Mouse (Mus musculus): Measurements from ENCODE around the gene Ccl9. TPM values are rescaled to one million over a fixed set of nuclear protein-coding genes. Genes with fewer than 3 reads are reported as not detected.

Ccl9 gene
- polyA plus RNA-seq, 1 experiment from 2014 or later = 1.5 TPM

GRCm38 (mm10) chr11:83570189-83570588, 8.2 kb downstream of the Ccl9 start:
- DNase-seq (ENCODE audit: low spot score, missing footprints) (peak; percentile 39), ATAC-seq (ENCODE audit: low FRiP score) (no peak)
- H3K27me3 ChIP-seq (ENCODE audit: control insufficient read depth, insufficient read depth, low read length) = no peaks in the 10 kb centered on the region
- no peak overlapping the region for H3K27ac ChIP-seq (ENCODE audit: low read depth, low read length)
- no peaks in the 10 kb centered on the region for H3K4me1 ChIP-seq (ENCODE audit: control insufficient read depth, insufficient read depth, low read length)
- H3K36me3 ChIP-seq (ENCODE audit: control insufficient read depth, insufficient read depth, low read length) = no peaks in the 10 kb centered on the region
- no peak overlapping the region for H3K4me2 ChIP-seq
- 80% methylated on average over 2 of the region's 2 CpGs for whole genome bisulfite sequencing
- no peaks in the 10 kb centered on the region for H3K9me3 ChIP-seq (ENCODE audit: control insufficient read depth, low read length)
- H3K4me3 ChIP-seq (ENCODE audit: low read depth, low read length) = no peak overlapping the region
- H3K9ac ChIP-seq (ENCODE audit: low read length) = no peak overlapping the region

DNA sequence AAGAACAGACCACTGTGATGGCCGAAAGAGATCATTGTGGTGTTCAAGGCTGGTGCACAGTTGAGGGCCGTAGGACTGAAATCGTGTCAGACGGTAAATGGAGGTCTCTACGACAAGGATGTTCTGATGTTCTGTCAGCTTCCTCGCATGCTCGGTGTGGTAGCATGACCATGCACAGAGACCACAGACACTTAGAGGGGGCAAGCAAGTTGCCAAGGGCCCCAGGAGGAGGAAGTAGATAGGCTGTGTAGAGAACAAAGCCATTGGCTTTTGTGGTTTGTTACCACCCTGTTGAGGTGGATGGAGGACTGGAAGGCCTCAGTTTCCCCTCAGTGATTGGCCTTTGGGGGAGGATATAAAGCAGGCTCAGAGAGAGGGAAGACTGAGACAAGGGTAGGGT, 9.2 kb downstream of the Ccl9 start:
- H3K36me3 ChIP-seq (ENCODE audit: control insufficient read depth, insufficient read depth, low read length) = no peaks in the 10 kb centered on the region
- H3K27me3 ChIP-seq (ENCODE audit: control insufficient read depth, insufficient read depth, low read length) = no peaks in the 10 kb centered on the region
- 91% methylated on average over 7 of the region's 7 CpGs for WGBS
- H3K4me1 ChIP-seq (ENCODE audit: control insufficient read depth, insufficient read depth, low read length) = no peaks in the 10 kb centered on the region
- no peak overlapping the region for H3K4me3 ChIP-seq (ENCODE audit: low read depth, low read length)
- no peaks in the 10 kb centered on the region for H3K9me3 ChIP-seq (ENCODE audit: control insufficient read depth, low read length)
- no peak overlapping the region for H3K27ac ChIP-seq (ENCODE audit: low read depth, low read length)
- H3K4me2 ChIP-seq = no peak overlapping the region
- no peak for ATAC-seq (ENCODE audit: low FRiP score)
- H3K9ac ChIP-seq (ENCODE audit: low read length) = no peak overlapping the region
- DNase-seq (ENCODE audit: low spot score, missing footprints) = no peak

DNA sequence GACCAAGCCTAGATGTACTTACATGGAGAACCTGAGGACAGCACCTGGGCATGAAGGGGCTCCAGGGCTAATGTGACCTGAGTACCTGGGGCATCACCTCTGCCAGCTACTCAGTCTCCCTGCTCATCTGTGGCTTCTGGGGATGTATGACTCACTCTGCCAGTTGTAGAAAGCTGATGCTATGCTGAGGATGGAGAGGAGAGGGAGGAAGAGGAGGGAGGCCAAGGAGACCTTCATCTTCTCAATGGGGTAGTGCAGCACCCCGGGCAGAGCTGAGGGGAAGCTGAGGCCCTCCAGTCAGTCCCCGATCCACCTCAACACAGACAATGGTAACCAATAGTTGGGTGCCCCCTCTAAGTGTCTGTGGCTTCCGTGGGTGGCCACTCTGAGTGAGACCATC, 9.7 kb downstream of the Ccl9 start:
- H3K4me3 ChIP-seq (ENCODE audit: low read depth, low read length) = no peak overlapping the region
- no peaks in the 10 kb centered on the region for H3K9me3 ChIP-seq (ENCODE audit: control insufficient read depth, low read length)
- H3K36me3 ChIP-seq (ENCODE audit: control insufficient read depth, insufficient read depth, low read length) = no peaks in the 10 kb centered on the region
- no peak overlapping the region for H3K27ac ChIP-seq (ENCODE audit: low read depth, low read length)
- ATAC-seq (ENCODE audit: low FRiP score) = no peak
- no peaks in the 10 kb centered on the region for H3K27me3 ChIP-seq (ENCODE audit: control insufficient read depth, insufficient read depth, low read length)
- no peak overlapping the region for H3K9ac ChIP-seq (ENCODE audit: low read length)
- DNase-seq (ENCODE audit: low spot score, missing footprints) = peak; percentile 21
- H3K4me1 ChIP-seq (ENCODE audit: control insufficient read depth, insufficient read depth, low read length) = no peaks in the 10 kb centered on the region
- no peak overlapping the region for H3K4me2 ChIP-seq
- WGBS = 93% methylated on average over 3 of the region's 3 CpGs

DNA sequence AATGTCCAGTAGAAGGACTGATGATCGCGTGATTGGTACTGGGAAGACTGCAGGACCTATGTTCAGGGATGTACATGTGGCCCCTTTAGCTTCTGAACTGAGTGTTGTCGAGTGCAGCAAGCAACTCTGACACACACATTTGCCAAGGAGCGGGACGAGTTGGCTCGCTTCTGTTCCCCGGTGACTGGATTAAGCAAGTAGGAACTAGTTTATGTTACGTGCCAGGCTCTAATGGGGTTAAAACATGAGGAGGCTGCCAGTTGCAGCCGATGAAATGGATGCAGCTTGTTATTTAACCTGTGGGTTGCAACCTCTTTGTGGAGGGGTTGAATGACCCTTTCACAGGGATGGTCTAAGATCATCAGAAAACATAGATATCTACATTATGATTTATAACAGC, 10.4 kb downstream of the Ccl9 start:
- H3K4me2 ChIP-seq = no peak overlapping the region
- H3K4me3 ChIP-seq (ENCODE audit: low read depth, low read length) = no peak overlapping the region
- no peaks in the 10 kb centered on the region for H3K36me3 ChIP-seq (ENCODE audit: control insufficient read depth, insufficient read depth, low read length)
- ATAC-seq (ENCODE audit: low FRiP score) = no peak
- DNase-seq (ENCODE audit: low spot score, missing footprints) = no peak
- 92% methylated on average over 9 of the region's 9 CpGs for WGBS
- H3K27me3 ChIP-seq (ENCODE audit: control insufficient read depth, insufficient read depth, low read length) = no peaks in the 10 kb centered on the region
- H3K4me1 ChIP-seq (ENCODE audit: control insufficient read depth, insufficient read depth, low read length) = no peaks in the 10 kb centered on the region
- H3K9ac ChIP-seq (ENCODE audit: low read length) = no peak overlapping the region
- H3K27ac ChIP-seq (ENCODE audit: low read depth, low read length) = no peak overlapping the region
- H3K9me3 ChIP-seq (ENCODE audit: control insufficient read depth, low read length) = no peaks in the 10 kb centered on the region

GRCm38 (mm10) chr11:83567311-83567710, 11.1 kb downstream of the Ccl9 start:
- Histone ChIP-seq H3K9me3 (ENCODE audit: control insufficient read depth, low read length) (no peaks in the 10 kb centered on the region), H3K9ac (ENCODE audit: low read length) (no peak overlapping the region), H3K27me3 (ENCODE audit: control insufficient read depth, insufficient read depth, low read length) (no peaks in the 10 kb centered on the region), H3K4me3 (ENCODE audit: low read depth, low read length) (no peak overlapping the region), H3K27ac (ENCODE audit: low read depth, low read length) (no peak overlapping the region), H3K4me1 (ENCODE audit: control insufficient read depth, insufficient read depth, low read length) (no peaks in the 10 kb centered on the region), H3K36me3 (ENCODE audit: control insufficient read depth, insufficient read depth, low read length) (no peaks in the 10 kb centered on the region), H3K4me2 (no peak overlapping the region)
- no peak for ATAC-seq (ENCODE audit: low FRiP score)
- 72% methylated on average over 7 of the region's 7 CpGs for WGBS
- no peak for DNase-seq (ENCODE audit: low spot score, missing footprints)

DNA sequence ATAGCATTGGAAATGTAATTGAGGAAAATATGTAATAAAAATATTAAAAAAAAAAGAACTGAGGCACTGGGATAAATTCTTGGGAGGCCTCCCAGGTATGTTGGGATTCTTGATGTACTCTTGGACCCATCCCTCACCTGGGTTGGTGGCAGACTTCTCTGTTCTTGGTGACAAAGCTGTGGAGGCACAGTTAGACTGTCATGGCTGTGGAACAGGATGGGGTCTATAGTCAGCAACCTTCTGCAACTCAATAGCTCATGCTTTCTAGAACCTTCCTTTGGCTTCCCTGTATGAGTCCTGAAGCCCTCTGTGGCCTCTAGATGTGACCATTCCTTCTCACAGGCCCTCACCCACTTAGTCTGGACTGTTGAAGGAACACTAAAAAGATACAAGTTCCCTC, 11.8 kb downstream of the Ccl9 start:
- H3K27me3 ChIP-seq (ENCODE audit: control insufficient read depth, insufficient read depth, low read length) = no peaks in the 10 kb centered on the region
- DNase-seq (ENCODE audit: low spot score, missing footprints) (peak; percentile 56), ATAC-seq (ENCODE audit: low FRiP score) (no peak)
- no peak overlapping the region for H3K9ac ChIP-seq (ENCODE audit: low read length)
- no peaks in the 10 kb centered on the region for H3K4me1 ChIP-seq (ENCODE audit: control insufficient read depth, insufficient read depth, low read length)
- H3K4me3 ChIP-seq (ENCODE audit: low read depth, low read length) = no peak overlapping the region
- no peaks in the 10 kb centered on the region for H3K36me3 ChIP-seq (ENCODE audit: control insufficient read depth, insufficient read depth, low read length)
- H3K4me2 ChIP-seq = no peak overlapping the region
- H3K27ac ChIP-seq (ENCODE audit: low read depth, low read length) = no peak overlapping the region
- no peaks in the 10 kb centered on the region for H3K9me3 ChIP-seq (ENCODE audit: control insufficient read depth, low read length)

DNA sequence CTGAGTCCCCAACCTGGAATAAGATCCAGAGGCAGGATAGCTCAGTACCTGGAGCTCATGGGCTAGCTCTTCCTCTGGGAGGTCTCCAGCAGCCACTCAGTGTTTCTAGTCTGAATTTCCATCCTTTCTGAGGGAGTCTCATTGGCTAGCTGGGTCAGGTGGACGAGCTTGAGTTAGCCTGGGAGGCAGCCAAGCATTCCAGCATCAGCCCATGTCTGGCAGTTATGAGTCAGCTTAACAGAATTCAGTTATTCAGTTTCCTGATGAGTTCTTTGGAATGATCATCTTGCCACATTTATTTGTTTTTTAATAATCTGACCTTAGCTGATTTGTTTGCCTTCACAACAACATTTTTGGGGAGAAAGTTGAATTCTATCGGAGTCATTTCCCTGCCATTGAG, 14.7 kb downstream of the Ccl9 start:
- 64% methylated on average over 2 of the region's 2 CpGs for WGBS
- DNase-seq (ENCODE audit: low spot score, missing footprints) = peak; percentile 12
- ATAC-seq (ENCODE audit: low FRiP score) = no peak

GRCm38 (mm10) chr11:83562311-83562887, 16.0 kb downstream of the Ccl9 start:
- Histone ChIP-seq H3K4me2 (no peak overlapping the region), H3K9me3 (ENCODE audit: control insufficient read depth, low read length) (no peaks in the 10 kb centered on the region), H3K4me1 (ENCODE audit: control insufficient read depth, insufficient read depth, low read length) (no peaks in the 10 kb centered on the region), H3K36me3 (ENCODE audit: control insufficient read depth, insufficient read depth, low read length) (no peaks in the 10 kb centered on the region), H3K9ac (ENCODE audit: low read length) (no peak overlapping the region), H3K27me3 (ENCODE audit: control insufficient read depth, insufficient read depth, low read length) (no peaks in the 10 kb centered on the region), H3K4me3 (ENCODE audit: low read depth, low read length) (no peak overlapping the region), H3K27ac (ENCODE audit: low read depth, low read length) (no peak overlapping the region)
- ATAC-seq (ENCODE audit: low FRiP score) (no peak), DNase-seq (ENCODE audit: low spot score, missing footprints) (peak; percentile 54)
- 83% methylated on average over 6 of the region's 6 CpGs for WGBS

More for the DNA sequence above, 14.7 kb downstream of the Ccl9 start:
- no peak overlapping the region for H3K4me3 ChIP-seq (ENCODE audit: low read depth, low read length)
- H3K27me3 ChIP-seq (ENCODE audit: control insufficient read depth, insufficient read depth, low read length) = no peaks in the 10 kb centered on the region
- no peak overlapping the region for H3K27ac ChIP-seq (ENCODE audit: low read depth, low read length)
- H3K9me3 ChIP-seq (ENCODE audit: control insufficient read depth, low read length) = no peaks in the 10 kb centered on the region
- no peak overlapping the region for H3K9ac ChIP-seq (ENCODE audit: low read length)
- no peak overlapping the region for H3K4me2 ChIP-seq
- H3K4me1 ChIP-seq (ENCODE audit: control insufficient read depth, insufficient read depth, low read length) = no peaks in the 10 kb centered on the region
- no peaks in the 10 kb centered on the region for H3K36me3 ChIP-seq (ENCODE audit: control insufficient read depth, insufficient read depth, low read length)

- Histone ChIP-seq H3K9ac (ENCODE audit: low read length) (no peak overlapping the region), H3K4me2 (no peak overlapping the region), H3K4me1 (ENCODE audit: control insufficient read depth, insufficient read depth, low read length) (no peaks in the 10 kb centered on the region), H3K9me3 (ENCODE audit: control insufficient read depth, low read length) (no peaks in the 10 kb centered on the region), H3K27ac (ENCODE audit: low read depth, low read length) (no peak overlapping the region), H3K27me3 (ENCODE audit: control insufficient read depth, insufficient read depth, low read length) (no peaks in the 10 kb centered on the region), H3K36me3 (ENCODE audit: control insufficient read depth, insufficient read depth, low read length) (no peaks in the 10 kb centered on the region), H3K4me3 (ENCODE audit: low read depth, low read length) (no peak overlapping the region)
- no peak for DNase-seq (ENCODE audit: low spot score, missing footprints)
- WGBS = 77% methylated on average over 6 of the region's 6 CpGs
- no peak for ATAC-seq (ENCODE audit: low FRiP score)
Observed at GRCm38 (mm10) chr11:83560405-83560804, 18.0 kb downstream of the Ccl9 start.

DNA sequence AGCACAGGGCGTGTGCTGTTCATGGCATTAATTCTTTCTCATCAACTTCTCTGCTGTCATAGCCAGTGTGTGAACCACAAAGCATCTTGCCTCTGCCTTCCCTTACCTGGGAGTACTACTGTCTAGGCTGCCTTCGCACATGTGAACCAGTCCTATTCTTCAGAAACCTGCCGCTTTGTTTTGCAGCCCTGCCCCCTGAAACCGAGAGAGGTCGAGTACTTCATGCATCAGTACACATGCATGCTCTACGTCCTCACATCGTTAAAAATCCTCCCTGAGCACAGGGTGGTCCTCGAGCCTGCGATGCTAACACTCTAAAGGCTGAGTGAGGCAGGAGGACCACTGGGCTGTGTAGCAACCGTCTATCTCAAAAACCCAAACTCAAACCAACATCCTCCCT, 21.4 kb downstream of the Ccl9 start:
- Histone ChIP-seq H3K4me1 (ENCODE audit: control insufficient read depth, insufficient read depth, low read length) (no peaks in the 10 kb centered on the region), H3K36me3 (ENCODE audit: control insufficient read depth, insufficient read depth, low read length) (no peaks in the 10 kb centered on the region), H3K4me2 (no peak overlapping the region), H3K4me3 (ENCODE audit: low read depth, low read length) (no peak overlapping the region), H3K9me3 (ENCODE audit: control insufficient read depth, low read length) (no peaks in the 10 kb centered on the region), H3K9ac (ENCODE audit: low read length) (no peak overlapping the region), H3K27ac (ENCODE audit: low read depth, low read length) (no peak overlapping the region), H3K27me3 (ENCODE audit: control insufficient read depth, insufficient read depth, low read length) (no peaks in the 10 kb centered on the region)
- DNase-seq (ENCODE audit: low spot score, missing footprints) = no peak
- WGBS = 53% methylated on average over 10 of the region's 10 CpGs
- ATAC-seq (ENCODE audit: low FRiP score) = no peak

Measured in midbrain, embryonic 11.5 days (tissue).